Mouse (Mus musculus): ENCODE measurements around the gene Zfp180. TPM values are rescaled to one million over a fixed set of nuclear protein-coding genes. Genes with fewer than 3 reads are reported as not detected.
A peak's percentile ranks its signal among the peaks of the same experiment; 100 is the strongest.

Gene Zfp180
- polyA plus RNA-seq, 1 experiment: 11.2 TPM

- TF ChIP-seq POLR2A (IDR thresholded peaks at IDR 0.05; ENCODE audit: borderline replicate concordance, low read depth, low read length): no peak
- TF ChIP-seq CTCF (IDR thresholded peaks at IDR 0.05; ENCODE audit: low read depth, low read length): no peak
- Histone ChIP-seq H3K27ac (ENCODE audit: insufficient read depth, low read depth, low read length) (no peak overlapping the region), H3K4me3 (ENCODE audit: insufficient read depth, low read length) (no peak overlapping the region), H3K4me1 (ENCODE audit: control insufficient read depth, insufficient read depth, low read length) (no peaks in the 10 kb centered on the region)
Measured at GRCm38 (mm10) chr7:24111772-24112155, 30.0 kb downstream of the Zfp180 start.

GRCm38 (mm10) chr7:24112156-24112856, 30.6 kb downstream of the Zfp180 start, which contains the start of gene Zfp112:
Zfp112 (plus strand) TSS chr7:24112314.
- no peak for TF ChIP-seq POLR2A (IDR thresholded peaks at IDR 0.05; ENCODE audit: borderline replicate concordance, low read depth, low read length)
- H3K4me1 ChIP-seq (ENCODE audit: control insufficient read depth, insufficient read depth, low read length): no peaks in the 10 kb centered on the region
- no peak within 1 kb of the TSS for H3K27ac ChIP-seq (ENCODE audit: insufficient read depth, low read depth, low read length)
- no peak within 1 kb of the TSS for H3K4me3 ChIP-seq (ENCODE audit: insufficient read depth, low read length)

- TF ChIP-seq CTCF (IDR thresholded peaks at IDR 0.05; ENCODE audit: low read depth, low read length) (no peak), POLR2A (IDR thresholded peaks at IDR 0.05; ENCODE audit: borderline replicate concordance, low read depth, low read length) (no peak)
- no peak overlapping the region for H3K4me3 ChIP-seq (ENCODE audit: insufficient read depth, low read length)
- H3K4me1 ChIP-seq (ENCODE audit: control insufficient read depth, insufficient read depth, low read length): no peaks in the 10 kb centered on the region
- no peak overlapping the region for H3K27ac ChIP-seq (ENCODE audit: insufficient read depth, low read depth, low read length)
Measured at GRCm38 (mm10) chr7:24113001-24113400, 31.3 kb downstream of the Zfp180 start.

- no peak for TF ChIP-seq CTCF (IDR thresholded peaks at IDR 0.05; ENCODE audit: low read depth, low read length)
- TF ChIP-seq POLR2A (IDR thresholded peaks at IDR 0.05; ENCODE audit: borderline replicate concordance, low read depth, low read length): no peak
- no peak overlapping the region for H3K27ac ChIP-seq (ENCODE audit: insufficient read depth, low read depth, low read length)
- no peaks in the 10 kb centered on the region for H3K4me1 ChIP-seq (ENCODE audit: control insufficient read depth, insufficient read depth, low read length)
- no peak overlapping the region for H3K4me3 ChIP-seq (ENCODE audit: insufficient read depth, low read length)
Measured at GRCm38 (mm10) chr7:24116655-24117054, 34.9 kb downstream of the Zfp180 start.

GRCm38 (mm10) chr7:24133425-24133995, 51.8 kb downstream of the Zfp180 start:
- no peak for TF ChIP-seq POLR2A (IDR thresholded peaks at IDR 0.05; ENCODE audit: borderline replicate concordance, low read depth, low read length)
- no peak for TF ChIP-seq CTCF (IDR thresholded peaks at IDR 0.05; ENCODE audit: low read depth, low read length)
- Histone ChIP-seq H3K4me3 (ENCODE audit: insufficient read depth, low read length) (peak overlapping the region; percentile 97), H3K27ac (ENCODE audit: insufficient read depth, low read depth, low read length) (no peak overlapping the region), H3K4me1 (ENCODE audit: control insufficient read depth, insufficient read depth, low read length) (peaks cover 5% of the 10 kb centered on the region)

GRCm38 (mm10) chr7:24133996-24134828, 52.5 kb downstream of the Zfp180 start, which contains the start of gene Zfp235:
Zfp235 (plus strand) TSS chr7:24134169.
- H3K27ac ChIP-seq (ENCODE audit: insufficient read depth, low read depth, low read length): no peak within 1 kb of the TSS
- H3K4me1 ChIP-seq (ENCODE audit: control insufficient read depth, insufficient read depth, low read length): peaks cover 5% of the 10 kb centered on the region
- H3K4me3 ChIP-seq (ENCODE audit: insufficient read depth, low read length): peak within 1 kb of the TSS; percentile 97
- no peak for TF ChIP-seq POLR2A (IDR thresholded peaks at IDR 0.05; ENCODE audit: borderline replicate concordance, low read depth, low read length)

GRCm38 (mm10) chr7:24142566-24142965, 60.8 kb downstream of the Zfp180 start:
- no peak overlapping the region for H3K27ac ChIP-seq (ENCODE audit: insufficient read depth, low read depth, low read length)
- H3K4me3 ChIP-seq (ENCODE audit: insufficient read depth, low read length): no peak overlapping the region
- TF ChIP-seq CTCF (IDR thresholded peaks at IDR 0.05; ENCODE audit: low read depth, low read length) (no peak), POLR2A (IDR thresholded peaks at IDR 0.05; ENCODE audit: borderline replicate concordance, low read depth, low read length) (no peak)
- no peaks in the 10 kb centered on the region for H3K4me1 ChIP-seq (ENCODE audit: control insufficient read depth, insufficient read depth, low read length)

GRCm38 (mm10) chr7:24153272-24153671, 71.5 kb downstream of the Zfp180 start:
- TF ChIP-seq POLR2A (IDR thresholded peaks at IDR 0.05; ENCODE audit: borderline replicate concordance, low read depth, low read length) (no peak), CTCF (IDR thresholded peaks at IDR 0.05; ENCODE audit: low read depth, low read length) (no peak)
- no peaks in the 10 kb centered on the region for H3K4me1 ChIP-seq (ENCODE audit: control insufficient read depth, insufficient read depth, low read length)

More at GRCm38 (mm10) chr7:24153272-24153671, 71.5 kb downstream of the Zfp180 start:
- H3K4me3 ChIP-seq (ENCODE audit: insufficient read depth, low read length): no peak overlapping the region
- H3K27ac ChIP-seq (ENCODE audit: insufficient read depth, low read depth, low read length): no peak overlapping the region

Other genes with a start within 250 kb of the Zfp180 start
- gene Vmn1r176, start 244.6 kb upstream of the Zfp180 start, polyA plus RNA-seq (2012; ENCODE audit: insufficient read depth, insufficient read length, missing spikeins): not detected in 2 replicates
- not detected in 2 replicates for gene Vmn1r177, start 215.5 kb upstream of the Zfp180 start, polyA plus RNA-seq (2012; ENCODE audit: insufficient read depth, insufficient read length, missing spikeins)
- gene Vmn1r178, start 189.9 kb upstream of the Zfp180 start, polyA plus RNA-seq (2012; ENCODE audit: insufficient read depth, insufficient read length, missing spikeins): not detected in 2 replicates
- gene Vmn1r179, start 154.9 kb upstream of the Zfp180 start, polyA plus RNA-seq (2012; ENCODE audit: insufficient read depth, insufficient read length, missing spikeins): not detected in 2 replicates
- gene Vmn1r180, start 131.3 kb upstream of the Zfp180 start, polyA plus RNA-seq (2012; ENCODE audit: insufficient read depth, insufficient read length, missing spikeins): not detected in 2 replicates
- gene Vmn1r181, start 107.3 kb upstream of the Zfp180 start, polyA plus RNA-seq (2012; ENCODE audit: insufficient read depth, insufficient read length, missing spikeins): not detected in 2 replicates
- gene V1rd19, start 80.2 kb upstream of the Zfp180 start, polyA plus RNA-seq (2012; ENCODE audit: insufficient read depth, insufficient read length, missing spikeins): not detected in 2 replicates
- gene Vmn1r183, start 28.7 kb upstream of the Zfp180 start, polyA plus RNA-seq (2012; ENCODE audit: insufficient read depth, insufficient read length, missing spikeins): 0.32 TPM in 1 of 2 replicates, not detected in the other
- 0.38 and 1.2 TPM in 2 replicates for gene Zfp112, start 30.4 kb downstream of the Zfp180 start, polyA plus RNA-seq (2012; ENCODE audit: insufficient read depth, insufficient read length, missing spikeins)
- gene Zfp235, start 52.2 kb downstream of the Zfp180 start, polyA plus RNA-seq (2012; ENCODE audit: insufficient read depth, insufficient read length, missing spikeins): 6.4 and 7.0 TPM in 2 replicates
- 0.50 TPM in 1 of 2 replicates, not detected in the other for gene Zfp114, start 93.1 kb downstream of the Zfp180 start, polyA plus RNA-seq (2012; ENCODE audit: insufficient read depth, insufficient read length, missing spikeins)
- 7.4 and 8.7 TPM in 2 replicates for gene Zfp111, start 129.5 kb downstream of the Zfp180 start, polyA plus RNA-seq (2012; ENCODE audit: insufficient read depth, insufficient read length, missing spikeins)
- gene Zfp109, start 155.6 kb downstream of the Zfp180 start, polyA plus RNA-seq (2012; ENCODE audit: insufficient read depth, insufficient read length, missing spikeins): 2.5 and 3.1 TPM in 2 replicates
- 1.9 TPM in 2 replicates for gene Zfp108, start 172.9 kb downstream of the Zfp180 start, polyA plus RNA-seq (2012; ENCODE audit: insufficient read depth, insufficient read length, missing spikeins)
- gene Zfp93, start 188.5 kb downstream of the Zfp180 start, polyA plus RNA-seq (2012; ENCODE audit: insufficient read depth, insufficient read length, missing spikeins): 1.1 and 1.2 TPM in 2 replicates
- 10.0 and 11.3 TPM in 2 replicates for gene Zfp61, start 219.3 kb downstream of the Zfp180 start, polyA plus RNA-seq (2012; ENCODE audit: insufficient read depth, insufficient read length, missing spikeins)
- gene Zfp94, start 234.7 kb downstream of the Zfp180 start, polyA plus RNA-seq (2012; ENCODE audit: insufficient read depth, insufficient read length, missing spikeins): 3.5 and 5.3 TPM in 2 replicates